Mouse (Mus musculus) urinary bladder, postnatal 25 days (tissue): ENCODE measurements around the gene Krt16.
"Not testable (repeated sequence)": the region's sequence is repeated elsewhere in the genome, so short reads cannot be mapped to it uniquely, and the experiment has no call there.

Experiments used
- DNase-seq: peaks from one replicate; pipeline ENCODE4 v3.0.0; 2022; ENCODE audit warnings: low spot score

Gene Krt16

GRCm38 (mm10) chr11:100255514-100255913 is 6.8 kb upstream of the Krt16 start:
- DNase-seq: no peak

GRCm38 (mm10) chr11:100254360-100255090 is 5.8 kb upstream of the Krt16 start:
- DNase-seq: no peak

GRCm38 (mm10) chr11:100246471-100246870 is 2.2 kb downstream of the Krt16 start:
- not testable (repeated sequence) for DNase-seq

- DNase-seq: not testable (repeated sequence)
These were observed 8.4 kb downstream of the Krt16 start for GRCm38 (mm10) chr11:100240272-100240671.

GRCm38 (mm10) chr11:100221741-100222140 is 27.0 kb downstream of the Krt16 start:
- DNase-seq: no peak

- DNase-seq: no peak
These were observed 29.4 kb downstream of the Krt16 start for GRCm38 (mm10) chr11:100219304-100219703.

GRCm38 (mm10) chr11:100208542-100208941 is 40.2 kb downstream of the Krt16 start:
- DNase-seq: no peak

- DNase-seq: no peak
These were observed 41.2 kb downstream of the Krt16 start, which contains the start of gene Krt14 for GRCm38 (mm10) chr11:100207498-100207897. TSS of gene Krt14 (minus strand) at chr11:100207548.

- peak; percentile 33 for DNase-seq
These were observed 45.3 kb downstream of the Krt16 start for GRCm38 (mm10) chr11:100203448-100203847.

GRCm38 (mm10) chr11:100202906-100203305 is 45.8 kb downstream of the Krt16 start:
- DNase-seq: no peak

GRCm38 (mm10) chr11:100200104-100200820 is 48.4 kb downstream of the Krt16 start:
- peak; percentile 32 for DNase-seq

- peak; percentile 21 for DNase-seq
These were observed 50.0 kb downstream of the Krt16 start for GRCm38 (mm10) chr11:100198666-100199065.
